Mouse (Mus musculus): ENCODE data around the gene Hoxa11. TPM values are rescaled to one million over a fixed set of nuclear protein-coding genes. Genes with fewer than 3 reads are reported as not detected.

Gene Hoxa11
- polyA plus RNA-seq, 1 experiment from 2014 or later = 27.9 TPM

GRCm38 (mm10) chr6:52216691-52217458 lies 28.7 kb downstream of the Hoxa11 start:
- WGBS = under 1% methylated on average over 59 of the region's 60 CpGs
- H3K9ac ChIP-seq (replicated peaks; ENCODE audit: low read length) = peak overlapping the region; percentile 95

DNA sequence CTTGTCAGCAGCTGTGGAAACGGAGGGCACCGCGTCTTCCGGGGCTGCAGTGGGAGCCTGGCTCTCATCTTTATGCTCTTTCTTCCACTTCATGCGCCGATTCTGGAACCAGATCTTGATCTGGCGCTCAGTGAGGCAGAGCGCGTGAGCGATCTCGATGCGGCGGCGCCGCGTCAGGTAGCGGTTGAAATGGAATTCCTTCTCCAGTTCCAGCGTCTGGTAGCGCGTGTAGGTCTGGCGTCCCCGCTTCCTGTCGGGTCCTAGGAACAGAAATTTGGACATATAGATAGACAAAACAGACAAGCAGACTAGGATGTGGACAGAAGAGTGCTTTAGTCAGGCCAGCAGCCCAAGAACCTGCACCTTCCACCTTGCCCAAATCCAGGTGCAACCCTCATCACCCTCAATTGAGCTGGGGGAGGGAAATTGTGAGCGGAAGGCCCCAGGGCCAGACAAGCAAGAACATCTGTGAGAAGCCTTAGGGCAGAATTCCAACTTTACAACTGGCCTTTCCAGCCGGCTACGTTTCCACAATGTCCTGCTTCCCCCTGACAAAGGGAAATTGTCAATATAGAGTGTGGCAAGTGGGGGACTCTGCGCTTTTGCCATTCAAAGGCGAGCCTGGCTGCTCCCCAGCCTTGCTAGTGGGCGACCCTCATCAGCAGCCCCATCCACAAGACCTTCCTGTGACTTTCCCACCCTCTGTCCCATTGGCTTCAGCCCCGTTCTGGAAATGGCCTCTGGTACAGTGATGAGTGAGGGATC lies 29.7 kb downstream of the Hoxa11 start:
- H3K27ac ChIP-seq (ENCODE audit: low read length) = peak overlapping the region; percentile 97
- under 1% methylated on average over 30 of the region's 30 CpGs for WGBS
- 0 out of 2 replicates have a peak, but pooled peaks cover 2% of the 10 kb centered on the region for H3K27me3 ChIP-seq (ENCODE audit: insufficient read depth, low read length)

More at GRCm38 (mm10) chr6:52216691-52217458, 28.7 kb downstream of the Hoxa11 start:
- Histone ChIP-seq H3K4me3 (ENCODE audit: low read length) (peak overlapping the region; percentile 71), H3K9me3 (ENCODE audit: low read length) (no peaks in the 10 kb centered on the region), H3K4me2 (replicated peaks; ENCODE audit: low read depth, low read length) (peak overlapping the region; percentile 81), H3K4me1 (ENCODE audit: insufficient read depth, low read length) (peaks cover 52% of the 10 kb centered on the region), H3K36me3 (ENCODE audit: insufficient read depth, low read length) (no peaks in the 10 kb centered on the region), H3K27ac (ENCODE audit: low read length) (peak overlapping the region; percentile 97), H3K27me3 (ENCODE audit: insufficient read depth, low read length) (no peaks in the 10 kb centered on the region)
- 0 out of 2 replicates have a peak, but pooled peaks have one; percentile 26 for ATAC-seq (ENCODE audit: low FRiP score, low TSS enrichment)

GRCm38 (mm10) chr6:52215070-52215469 lies 30.5 kb downstream of the Hoxa11 start:
- 0 out of 2 replicates have a peak, but pooled peaks cover 4% of the 10 kb centered on the region for H3K27me3 ChIP-seq (ENCODE audit: insufficient read depth, low read length)
- peak overlapping the region; percentile 81 for H3K4me2 ChIP-seq (replicated peaks; ENCODE audit: low read depth, low read length)
- no peak for ATAC-seq (ENCODE audit: low FRiP score, low TSS enrichment)
- 32% methylated on average over 3 of the region's 3 CpGs for WGBS
- H3K4me3 ChIP-seq (ENCODE audit: low read length) = peak overlapping the region; percentile 71; the same call in 1 of the 2 replicates
- 0 out of 2 replicates have a peak overlapping the region, but pooled peaks have one; percentile 20 for H3K9ac ChIP-seq (replicated peaks; ENCODE audit: low read length)
- H3K36me3 ChIP-seq (ENCODE audit: insufficient read depth, low read length) = no peaks in the 10 kb centered on the region
- peaks cover 55% of the 10 kb centered on the region for H3K4me1 ChIP-seq (ENCODE audit: insufficient read depth, low read length)
- H3K9me3 ChIP-seq (ENCODE audit: low read length) = no peaks in the 10 kb centered on the region
- 0 out of 2 replicates have a peak overlapping the region, but pooled peaks have one; percentile 0 for H3K27ac ChIP-seq (ENCODE audit: low read length)

More for the DNA sequence above, 29.7 kb downstream of the Hoxa11 start:
- Histone ChIP-seq H3K9ac (replicated peaks; ENCODE audit: low read length) (peak overlapping the region; percentile 95), H3K4me2 (replicated peaks; ENCODE audit: low read depth, low read length) (peak overlapping the region; percentile 81), H3K4me1 (ENCODE audit: insufficient read depth, low read length) (peaks cover 53% of the 10 kb centered on the region), H3K4me3 (ENCODE audit: low read length) (peak overlapping the region; percentile 71), H3K9me3 (ENCODE audit: low read length) (no peaks in the 10 kb centered on the region), H3K36me3 (ENCODE audit: insufficient read depth, low read length) (no peaks in the 10 kb centered on the region)
- ATAC-seq (ENCODE audit: low FRiP score, low TSS enrichment) = no peak

- Histone ChIP-seq H3K27ac (ENCODE audit: low read length) (peak overlapping the region; percentile 46; the same call in 1 of the 2 replicates), H3K4me2 (replicated peaks; ENCODE audit: low read depth, low read length) (peak overlapping the region; percentile 81), H3K9me3 (ENCODE audit: low read length) (no peaks in the 10 kb centered on the region), H3K36me3 (ENCODE audit: insufficient read depth, low read length) (no peaks in the 10 kb centered on the region), H3K4me3 (ENCODE audit: low read length) (peak overlapping the region; percentile 17), H3K4me1 (ENCODE audit: insufficient read depth, low read length) (peaks cover 55% of the 10 kb centered on the region), H3K27me3 (ENCODE audit: insufficient read depth, low read length) (0 out of 2 replicates have a peak, but pooled peaks cover 4% of the 10 kb centered on the region), H3K9ac (replicated peaks; ENCODE audit: low read length) (peak overlapping the region; percentile 57)
- 24% methylated on average over 5 of the region's 5 CpGs for WGBS
- no peak for ATAC-seq (ENCODE audit: low FRiP score, low TSS enrichment)
Measured at GRCm38 (mm10) chr6:52214271-52214670, 31.3 kb downstream of the Hoxa11 start.

GRCm38 (mm10) chr6:52213119-52213986 lies 32.3 kb downstream of the Hoxa11 start, which contains the start of the genes Hoxa3 and Gm28308:
Gene Hoxa3, minus strand, starts transcription at chr6:52213336.
Gene Gm28308, minus strand, starts transcription at chr6:52213339.
- H3K4me1 ChIP-seq (ENCODE audit: insufficient read depth, low read length) = peaks cover 50% of the 10 kb centered on the region
- peak within 1 kb of the TSS; percentile 99 for H3K27ac ChIP-seq (ENCODE audit: low read length)
- peak within 1 kb of the TSS; percentile 81 for H3K4me2 ChIP-seq (replicated peaks; ENCODE audit: low read depth, low read length)
- no peaks in the 10 kb centered on the region for H3K9me3 ChIP-seq (ENCODE audit: low read length)
- H3K9ac ChIP-seq (replicated peaks; ENCODE audit: low read length) = peak within 1 kb of the TSS; percentile 97
- whole genome bisulfite sequencing = 3% methylated on average over 38 of the region's 38 CpGs
- H3K36me3 ChIP-seq (ENCODE audit: insufficient read depth, low read length) = no peaks in the 10 kb centered on the region
- ATAC-seq (ENCODE audit: low FRiP score, low TSS enrichment) = peak; percentile 32
- H3K27me3 ChIP-seq (ENCODE audit: insufficient read depth, low read length) = 0 out of 2 replicates have a peak, but pooled peaks cover 4% of the 10 kb centered on the region
- H3K4me3 ChIP-seq (ENCODE audit: low read length) = peak within 1 kb of the TSS; percentile 80

DNA sequence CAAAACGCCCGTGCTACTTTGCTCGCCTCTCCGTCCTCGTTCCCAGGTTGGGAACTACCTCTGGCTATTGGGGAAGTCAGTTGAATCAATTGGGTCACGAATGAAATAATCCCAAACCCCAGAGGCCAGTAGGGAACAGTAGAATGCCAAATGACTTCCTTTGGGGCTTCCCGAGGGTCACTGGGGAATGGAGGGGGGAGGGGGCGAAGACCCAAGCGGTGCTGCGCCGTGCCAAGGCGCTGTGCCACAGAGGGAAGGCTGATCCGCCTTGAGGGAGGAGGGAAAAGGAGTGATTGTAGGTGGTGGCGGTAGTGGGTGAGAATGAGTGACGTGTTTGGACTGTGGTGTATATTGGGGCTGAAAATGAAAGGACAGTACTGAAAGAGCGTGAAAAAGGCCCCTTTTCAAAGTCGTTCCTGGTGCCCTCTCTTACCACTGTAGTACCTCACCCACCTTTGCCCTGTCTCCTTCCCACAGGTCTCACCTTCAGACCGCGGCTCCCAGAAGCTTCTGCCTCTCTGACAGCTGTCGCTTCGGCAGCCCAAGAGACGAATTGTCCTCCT lies 33.0 kb downstream of the Hoxa11 start:
- Histone ChIP-seq H3K36me3 (ENCODE audit: insufficient read depth, low read length) (no peaks in the 10 kb centered on the region), H3K9me3 (ENCODE audit: low read length) (no peaks in the 10 kb centered on the region), H3K27me3 (ENCODE audit: insufficient read depth, low read length) (0 out of 2 replicates have a peak, but pooled peaks cover 4% of the 10 kb centered on the region), H3K4me1 (ENCODE audit: insufficient read depth, low read length) (peaks cover 47% of the 10 kb centered on the region), H3K4me2 (replicated peaks; ENCODE audit: low read depth, low read length) (peak overlapping the region; percentile 81), H3K27ac (ENCODE audit: low read length) (peak overlapping the region; percentile 99), H3K9ac (replicated peaks; ENCODE audit: low read length) (peak overlapping the region; percentile 97), H3K4me3 (ENCODE audit: low read length) (peak overlapping the region; percentile 80)
- WGBS = under 1% methylated on average over 22 of the region's 22 CpGs
- ATAC-seq (ENCODE audit: low FRiP score, low TSS enrichment) = no peak; the same call in 1 of the 2 replicates

GRCm38 (mm10) chr6:52211961-52212360 lies 33.6 kb downstream of the Hoxa11 start:
- peak overlapping the region; percentile 81 for H3K4me2 ChIP-seq (replicated peaks; ENCODE audit: low read depth, low read length)
- H3K27me3 ChIP-seq (ENCODE audit: insufficient read depth, low read length) = 0 out of 2 replicates have a peak, but pooled peaks cover 4% of the 10 kb centered on the region
- no peak for ATAC-seq (ENCODE audit: low FRiP score, low TSS enrichment)
- WGBS = 0% methylated on average over 13 of the region's 13 CpGs
- H3K4me3 ChIP-seq (ENCODE audit: low read length) = peak overlapping the region; percentile 80
- H3K4me1 ChIP-seq (ENCODE audit: insufficient read depth, low read length) = peaks cover 53% of the 10 kb centered on the region
- no peaks in the 10 kb centered on the region for H3K36me3 ChIP-seq (ENCODE audit: insufficient read depth, low read length)
- H3K27ac ChIP-seq (ENCODE audit: low read length) = peak overlapping the region; percentile 99
- peak overlapping the region; percentile 97 for H3K9ac ChIP-seq (replicated peaks; ENCODE audit: low read length)
- H3K9me3 ChIP-seq (ENCODE audit: low read length) = no peaks in the 10 kb centered on the region

DNA sequence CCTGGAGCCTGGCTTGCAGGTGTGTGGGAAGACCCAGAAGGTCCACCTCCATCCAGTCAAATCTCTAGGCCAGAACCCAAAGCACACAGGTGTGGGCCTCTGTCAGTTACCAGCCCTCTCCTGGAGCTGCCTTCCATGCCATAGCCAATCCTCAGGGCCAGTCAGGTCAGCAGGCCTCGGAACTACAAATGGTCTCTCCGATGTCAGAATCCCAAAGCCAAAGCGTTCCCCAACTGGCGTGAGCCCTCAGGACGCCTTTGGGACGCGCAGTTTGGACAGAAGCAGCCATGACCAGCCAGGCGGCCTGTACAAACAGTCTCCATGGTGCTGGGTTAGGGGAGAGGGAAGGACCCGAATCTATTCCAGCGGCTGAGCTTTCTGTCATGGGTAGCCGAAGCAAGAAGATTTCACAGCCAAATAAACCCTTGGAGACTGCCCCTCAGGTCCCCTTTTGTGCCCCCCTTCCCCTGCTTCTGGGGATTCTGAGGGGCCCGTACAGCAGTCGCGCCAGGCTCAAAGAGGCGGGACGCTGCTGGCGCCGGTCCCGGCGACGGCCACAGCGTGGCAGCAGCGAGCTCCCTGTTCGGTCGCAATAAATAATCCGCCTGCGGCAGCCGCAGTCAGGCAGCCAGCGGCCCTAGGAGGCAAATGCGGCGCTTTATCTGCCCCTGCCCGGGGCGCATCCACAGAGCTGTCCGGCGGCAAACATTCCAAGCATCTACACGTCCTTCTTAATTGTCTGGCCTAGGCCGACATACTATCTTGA lies 34.3 kb downstream of the Hoxa11 start:
- H3K27me3 ChIP-seq (ENCODE audit: insufficient read depth, low read length) = 0 out of 2 replicates have a peak, but pooled peaks cover 4% of the 10 kb centered on the region
- H3K4me1 ChIP-seq (ENCODE audit: insufficient read depth, low read length) = peaks cover 59% of the 10 kb centered on the region
- peak overlapping the region; percentile 81 for H3K4me2 ChIP-seq (replicated peaks; ENCODE audit: low read depth, low read length)
- H3K9ac ChIP-seq (replicated peaks; ENCODE audit: low read length) = peak overlapping the region; percentile 97
- H3K36me3 ChIP-seq (ENCODE audit: insufficient read depth, low read length) = no peaks in the 10 kb centered on the region
- under 1% methylated on average over 37 of the region's 37 CpGs for WGBS
- ATAC-seq (ENCODE audit: low FRiP score, low TSS enrichment) = peak; percentile 39
- peak overlapping the region; percentile 80 for H3K4me3 ChIP-seq (ENCODE audit: low read length)
- H3K9me3 ChIP-seq (ENCODE audit: low read length) = no peaks in the 10 kb centered on the region
- H3K27ac ChIP-seq (ENCODE audit: low read length) = peak overlapping the region; percentile 99

Measured in kidney, embryonic 16.5 days (tissue).